Mouse (Mus musculus) spleen, postnatal 10 days (tissue): Measurements from ENCODE around the gene St8sia6.

Source experiments
- DNase-seq, 2 experiments: peaks; one replicate each; pipeline ENCODE4 v3.0.0; 2021 to 2022; ENCODE audit warnings: low spot score in 2 of 2

St8sia6 gene

GRCm38 (mm10) chr2:13793969-13794363 lies at the start of gene St8sia6:
Gene St8sia6, minus strand, starts transcription at chr2:13794064.
- no peak for DNase-seq

DNA sequence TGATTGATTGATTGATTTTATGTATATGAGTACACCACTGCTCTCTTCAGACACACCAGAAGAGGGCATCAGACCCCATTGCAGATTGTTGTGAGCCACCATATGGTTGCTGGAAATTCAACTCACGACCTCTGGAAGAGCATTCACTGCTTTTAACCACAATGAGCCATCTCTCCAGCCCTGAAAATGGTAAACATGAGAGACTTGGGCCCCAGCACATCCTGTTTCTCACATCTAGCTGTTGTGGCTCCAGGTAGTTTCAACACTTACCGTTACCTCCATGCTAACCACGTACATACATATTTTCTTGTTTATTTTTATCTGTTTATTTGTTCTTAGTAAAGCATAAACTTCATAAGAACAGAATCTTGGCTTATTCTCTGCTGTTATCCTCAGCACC lies 42.4 kb upstream of the St8sia6 start:
- DNase-seq: no peak

GRCm38 (mm10) chr2:13834989-13835388 lies 41.1 kb upstream of the St8sia6 start:
- DNase-seq: no peak

GRCm38 (mm10) chr2:13816645-13817044 lies 22.8 kb upstream of the St8sia6 start:
- no peak for DNase-seq

DNA sequence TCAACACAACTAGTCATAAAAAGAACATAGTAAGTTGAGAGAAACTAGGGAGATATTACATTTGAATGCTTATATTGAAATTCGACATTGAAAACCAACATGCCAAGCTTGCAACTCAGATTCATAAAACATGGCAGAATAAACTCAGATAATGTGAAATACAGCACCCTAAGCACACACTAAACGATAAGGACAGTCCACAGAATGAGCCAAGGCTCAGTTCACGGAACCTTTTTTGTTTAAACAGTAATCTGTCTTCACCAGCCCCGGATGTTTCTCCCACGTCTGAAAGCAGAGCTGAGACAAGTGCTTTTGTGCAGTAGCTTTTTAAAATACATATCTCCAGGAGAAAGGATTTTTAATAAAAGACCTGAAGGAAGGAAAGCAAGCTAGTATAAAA lies 14.7 kb upstream of the St8sia6 start:
- no peak for DNase-seq

- no peak for DNase-seq
Observed at GRCm38 (mm10) chr2:13808008-13808407, 14.1 kb upstream of the St8sia6 start.

DNA sequence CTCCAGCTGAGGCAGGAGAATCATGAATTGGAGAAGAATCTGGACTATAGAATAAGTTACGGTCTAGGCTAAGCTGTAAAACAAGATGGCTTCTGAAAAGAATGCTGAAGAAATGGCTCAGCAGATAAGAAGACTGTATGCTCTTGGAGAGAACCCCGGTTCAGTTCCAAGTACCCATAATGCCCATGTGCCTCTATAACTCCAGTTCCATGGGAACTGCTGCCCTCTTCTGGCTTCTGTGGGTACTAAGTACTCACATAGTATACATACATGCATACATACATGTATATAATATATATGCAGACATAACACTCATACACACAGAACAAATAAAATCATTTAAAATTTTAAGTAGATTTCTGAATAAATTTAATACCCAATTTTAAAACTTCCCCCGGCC lies 12.3 kb upstream of the St8sia6 start:
- no peak for DNase-seq

DNA sequence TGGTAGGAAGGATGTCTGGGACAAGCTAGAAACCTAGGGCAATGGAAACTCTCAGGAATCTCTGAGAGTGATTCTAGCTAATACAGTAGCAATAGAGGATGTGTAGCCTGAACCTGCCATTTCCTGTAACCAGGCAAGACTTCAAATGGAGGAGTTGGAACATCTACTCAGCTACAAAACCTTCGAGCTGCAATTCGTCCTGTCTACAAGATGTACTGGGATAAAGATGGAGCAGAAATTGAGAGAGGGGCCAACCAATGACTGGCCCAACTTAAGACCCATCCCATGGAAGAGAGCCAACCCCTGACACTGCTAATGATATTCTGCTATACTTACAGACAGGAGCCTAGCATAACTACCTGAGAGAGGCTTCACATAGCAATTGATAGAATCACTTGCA lies 6.8 kb upstream of the St8sia6 start:
- no peak for DNase-seq

DNA sequence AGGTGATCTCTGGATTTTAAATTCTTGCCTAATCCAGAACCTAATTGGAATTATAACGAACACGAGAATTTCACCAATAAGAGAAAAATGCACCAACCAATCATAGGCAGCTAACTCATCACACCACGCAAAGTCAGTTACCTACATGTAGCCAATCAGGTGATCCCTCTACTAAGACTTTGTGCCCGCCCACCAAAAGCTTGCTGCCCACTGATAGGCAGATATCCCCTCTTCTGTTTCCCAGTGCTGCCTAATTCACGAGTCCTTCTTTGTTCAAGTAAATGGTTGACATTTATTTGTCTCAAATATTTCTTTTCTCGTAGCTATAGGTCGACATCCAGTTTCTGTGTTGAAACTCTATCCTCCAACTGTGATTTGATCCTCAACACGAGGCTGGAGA lies 582 bp upstream of the St8sia6 start:
- DNase-seq: no peak

DNA sequence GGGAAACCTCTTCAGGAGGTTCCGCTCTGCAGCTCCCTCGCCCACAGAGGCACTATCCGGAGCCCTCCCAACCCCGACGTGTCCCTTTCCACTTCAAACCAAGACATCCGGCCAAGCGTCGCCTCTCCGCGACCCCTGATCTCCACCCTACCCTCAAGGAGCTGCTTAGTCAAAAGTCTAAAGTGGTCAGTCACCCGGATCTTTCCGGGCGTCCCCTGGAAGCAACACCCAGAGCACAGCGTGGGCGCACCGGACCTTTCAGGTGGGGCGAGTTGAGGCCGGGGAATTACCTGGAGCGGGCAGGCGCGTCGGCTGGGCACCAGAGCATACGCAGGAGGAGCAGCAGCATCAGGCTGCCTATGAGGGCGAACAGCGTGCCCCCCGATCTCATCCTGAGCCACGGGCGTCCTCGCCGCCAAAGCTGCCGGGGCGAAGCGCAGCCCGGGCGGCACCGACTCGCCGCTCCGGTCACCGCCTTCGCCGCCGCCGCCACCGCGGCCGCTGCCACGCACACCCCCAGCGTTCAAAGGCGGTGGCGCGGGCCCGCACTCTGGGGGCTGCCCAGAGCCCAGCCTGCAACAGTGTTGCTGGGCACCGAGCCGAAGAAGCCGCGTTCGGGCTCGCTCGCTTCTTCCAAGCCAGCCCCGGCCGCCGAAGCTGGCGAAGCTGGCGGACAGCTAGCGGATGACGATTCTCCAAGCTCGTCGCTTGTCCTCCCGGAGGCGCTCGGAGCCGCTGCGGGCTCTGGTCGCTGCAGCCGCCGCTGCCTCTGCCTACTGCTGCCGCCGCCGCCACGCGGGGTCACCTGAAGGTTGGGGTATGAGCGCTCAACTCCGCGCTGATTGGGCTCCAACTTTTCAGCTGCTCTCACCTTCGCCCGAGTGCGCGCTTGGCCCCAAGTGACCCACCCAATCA lies 553 bp downstream of the St8sia6 start:
- peak; percentile 8 to 34 for DNase-seq

DNA sequence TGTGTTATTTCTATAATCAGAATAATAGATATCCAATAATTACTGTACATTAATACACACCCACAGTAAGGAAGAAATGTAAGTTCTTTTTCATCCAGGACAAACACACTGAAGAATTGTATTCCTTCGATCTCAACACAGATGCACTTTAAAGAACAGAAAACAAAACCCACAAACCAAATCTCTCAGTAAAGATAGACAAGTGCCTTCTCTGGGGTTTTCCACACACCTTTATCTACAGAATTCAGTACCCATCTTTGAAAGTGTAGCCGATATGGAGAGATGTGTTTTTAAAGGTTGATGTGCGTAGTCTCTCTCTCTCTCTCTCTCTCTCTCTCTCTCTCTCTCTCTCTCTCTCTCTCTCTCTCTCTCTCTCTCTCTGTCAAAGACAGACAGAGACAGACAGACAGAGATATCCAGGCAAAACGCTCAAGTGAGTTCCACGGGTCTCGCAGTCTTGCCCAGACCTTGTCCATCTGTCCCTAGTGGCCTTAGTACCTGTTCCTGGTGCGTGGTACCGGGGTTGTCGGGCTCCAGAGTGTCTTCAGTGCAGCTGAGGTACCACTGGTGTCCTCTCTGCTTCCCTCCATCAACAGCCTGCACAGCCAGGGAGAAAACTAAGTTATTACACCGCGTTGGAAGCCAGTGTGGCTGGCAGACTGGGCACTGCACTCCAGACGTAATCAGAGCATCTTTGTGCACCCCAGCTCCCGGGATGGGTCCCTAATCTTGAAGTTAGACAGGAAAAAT lies 1.4 kb downstream of the St8sia6 start:
- no peak for DNase-seq

GRCm38 (mm10) chr2:13791598-13791997 lies 2.3 kb downstream of the St8sia6 start:
- DNase-seq: no peak

DNA sequence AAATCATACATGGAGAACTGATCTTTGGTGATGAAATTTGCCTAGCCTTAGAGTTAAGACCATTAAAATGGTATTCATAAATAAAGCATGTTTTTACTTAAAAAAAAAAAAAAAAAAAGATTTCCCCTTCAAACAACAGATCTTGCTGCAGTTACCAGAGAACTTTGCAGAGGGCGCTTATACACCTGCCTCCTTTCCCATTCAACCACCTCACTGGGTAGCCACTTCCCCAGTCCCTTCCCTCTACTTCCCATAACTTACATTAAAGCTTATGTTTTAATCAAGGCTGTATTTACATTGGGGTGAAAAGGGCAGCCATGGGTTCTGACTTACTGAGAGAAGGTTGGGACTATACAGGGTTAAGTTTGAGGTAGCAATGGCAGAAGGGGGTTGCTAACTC lies 4.5 kb downstream of the St8sia6 start:
- no peak for DNase-seq

DNA sequence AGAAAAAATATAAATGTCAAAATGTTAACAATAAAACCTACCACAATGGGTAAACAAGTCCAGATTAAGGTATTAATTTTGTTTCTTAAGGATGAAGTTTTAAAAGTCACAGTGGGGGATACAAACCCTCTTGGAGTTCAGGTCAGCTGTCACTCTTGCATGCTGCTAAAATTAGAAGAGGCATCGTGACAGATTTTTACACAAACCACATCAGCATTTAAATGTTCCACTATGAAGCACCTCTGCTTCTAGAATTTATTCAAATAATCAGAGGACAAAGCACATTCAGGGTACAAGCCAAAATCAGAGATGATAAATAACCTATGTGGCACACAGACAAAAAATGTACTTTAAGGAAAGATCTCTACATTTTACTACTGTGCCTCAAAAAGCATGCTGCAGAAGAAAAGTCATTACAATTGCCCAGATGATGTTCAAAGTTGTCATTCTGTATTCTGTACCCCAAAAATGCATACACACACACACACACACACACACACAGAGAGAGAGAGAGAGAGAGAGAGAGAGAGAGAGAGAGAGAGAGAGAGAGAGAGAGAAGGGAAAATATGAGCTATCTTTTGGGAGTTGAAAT lies 7.2 kb downstream of the St8sia6 start:
- no peak for DNase-seq

- DNase-seq: peak in 1 of 2 experiments; percentile 14
Observed at GRCm38 (mm10) chr2:13785992-13786391, 7.9 kb downstream of the St8sia6 start.

DNA sequence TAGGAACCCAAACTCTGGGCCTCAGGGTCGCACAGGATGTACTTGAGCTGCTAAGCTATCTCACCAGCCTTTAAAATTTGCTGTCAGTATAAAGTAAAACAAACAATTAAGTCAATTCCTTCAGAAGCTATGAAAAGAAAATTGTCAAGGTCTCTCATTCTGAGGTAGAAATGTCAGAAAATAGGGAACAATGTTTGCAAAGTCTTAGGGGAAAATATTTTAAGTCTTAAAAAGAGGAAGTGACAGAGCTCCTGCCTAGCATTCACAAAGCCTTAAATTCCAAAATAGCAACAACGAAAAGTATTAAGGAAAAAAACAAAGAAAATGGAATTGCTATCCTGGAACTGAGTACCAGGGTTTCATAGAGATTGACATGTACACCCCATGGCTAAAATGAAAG lies 8.6 kb downstream of the St8sia6 start:
- no peak for DNase-seq

DNA sequence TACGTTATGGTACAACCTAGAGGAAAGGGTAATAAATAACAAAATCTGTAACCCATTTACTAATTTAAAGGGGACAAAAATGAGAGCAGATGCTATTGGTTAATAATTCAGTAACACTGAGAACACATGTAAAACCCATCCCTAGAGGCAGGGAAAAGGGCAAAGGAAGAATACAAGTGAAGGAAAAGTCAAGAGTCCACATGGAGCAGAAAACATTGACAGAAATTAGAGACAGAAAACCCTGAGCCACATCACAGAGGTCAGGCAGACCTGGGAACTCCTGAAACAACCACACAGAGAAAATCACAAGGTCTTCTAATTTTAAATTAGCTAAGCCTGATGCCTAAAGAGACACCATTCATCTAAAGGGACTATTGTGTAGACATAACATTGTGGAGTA lies 9.4 kb downstream of the St8sia6 start:
- DNase-seq: no peak

DNA sequence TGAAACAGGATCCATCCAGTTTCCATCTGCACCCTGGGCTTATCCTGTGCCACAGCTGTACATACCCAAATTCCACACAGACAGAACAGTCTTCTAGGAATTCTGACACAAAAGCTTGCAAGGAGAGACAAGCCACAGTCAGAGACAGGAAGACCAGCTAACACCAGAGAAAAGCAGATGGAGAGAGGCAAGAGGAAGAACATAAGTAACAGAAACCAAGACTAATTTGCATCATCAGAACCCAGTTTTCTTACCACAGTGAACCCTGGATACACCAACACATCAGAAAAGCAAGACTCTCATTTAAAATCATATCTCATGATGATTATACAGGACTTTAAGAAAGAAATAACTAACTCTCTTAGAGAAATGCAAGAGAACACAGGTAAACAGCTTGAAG lies 16.8 kb downstream of the St8sia6 start:
- DNase-seq: no peak

DNA sequence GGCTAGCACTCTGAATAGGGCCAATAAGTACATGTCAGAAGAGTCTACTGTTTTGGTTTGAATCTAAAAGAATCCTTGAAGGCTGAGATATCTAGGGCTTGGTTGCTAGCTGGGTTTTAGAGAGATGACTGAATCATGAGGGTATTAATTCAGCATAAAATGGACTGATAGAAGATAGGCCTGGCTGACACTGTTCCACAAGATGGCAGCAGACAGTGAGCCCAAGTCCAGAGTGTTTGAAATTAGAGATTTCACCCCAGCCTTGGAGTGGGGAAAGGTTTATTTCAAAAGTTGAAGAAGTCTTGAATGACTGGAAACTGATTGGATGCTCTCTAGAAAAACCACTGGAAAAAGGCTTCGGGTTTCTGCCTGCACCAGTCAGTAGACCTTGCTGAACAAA lies 17.4 kb downstream of the St8sia6 start:
- DNase-seq: no peak

- DNase-seq: no peak
Observed at GRCm38 (mm10) chr2:13775056-13775455, 18.8 kb downstream of the St8sia6 start.

GRCm38 (mm10) chr2:13768524-13768923 lies 25.3 kb downstream of the St8sia6 start:
- DNase-seq: no peak

DNA sequence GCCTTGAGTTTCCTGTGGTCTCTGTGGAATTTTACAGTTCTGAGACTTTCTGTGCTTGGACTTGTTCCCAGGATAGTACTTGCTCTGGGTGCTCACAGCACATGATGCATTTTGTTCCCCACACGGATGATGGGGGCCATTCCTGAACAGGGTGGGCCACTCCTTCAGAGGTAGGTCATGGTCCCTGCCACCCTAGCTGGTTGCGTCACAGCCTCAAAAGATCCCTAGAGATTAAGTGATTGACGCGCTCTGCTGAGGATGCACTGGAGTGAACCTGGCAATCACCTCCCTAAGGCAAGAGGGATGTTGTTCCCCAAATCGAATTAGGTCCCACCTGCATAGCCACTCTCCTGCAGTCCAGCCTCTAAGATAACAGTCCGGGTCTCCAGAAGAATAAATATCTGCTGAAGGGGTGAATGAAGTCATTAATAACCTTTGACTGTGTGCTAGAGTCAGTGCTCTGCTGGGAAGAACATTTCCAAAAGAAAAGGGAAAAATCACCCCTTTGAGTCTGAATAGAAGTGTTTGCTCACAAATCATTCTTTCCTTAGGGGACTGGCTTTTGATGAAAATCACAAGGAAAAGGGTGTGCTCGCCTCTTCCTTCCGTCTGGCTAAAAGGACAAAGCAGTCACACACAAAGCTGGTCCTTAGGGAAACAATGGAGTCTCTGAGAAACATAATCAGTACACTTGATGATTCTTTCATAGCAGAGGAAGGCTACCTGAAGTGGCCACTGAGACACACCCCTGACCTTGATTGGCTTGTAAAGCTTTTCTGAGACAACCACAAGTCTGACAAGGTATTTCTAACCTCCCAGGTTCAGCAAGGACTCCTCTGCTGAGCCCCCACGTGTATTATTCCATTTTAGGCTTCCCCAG lies 26.1 kb downstream of the St8sia6 start:
- no peak for DNase-seq
